Mouse (Mus musculus) forebrain, embryonic 12.5 days (tissue): ENCODE measurements at regions not wholly inside any gene's neighbourhood (a gene's known extent, or its start where the extent isn't known, plus 50 kb on each side); places are given as distances from the start of the nearest gene placed in this dataset.

ENCODE experiments used
- ATAC-seq: fragments of 200-750 bp; cut with Nextera tagmentation; 2 replicates; pipeline ENCODE4 v1.8.0; 2017; ENCODE audit warnings: moderate TSS enrichment; ENCODE audit not compliant: low FRiP score
- H3K27ac ChIP-seq: fragments of 300-500 bp; sonication (generic); 2 replicates; pipeline ENCODE4 v1.5.1; 2016; ENCODE audit warnings: mild to moderate bottlenecking
- H3K27me3 ChIP-seq: fragments of 300-500 bp; sonication (generic); 2 replicates; pipeline ENCODE4 v1.6.1; 2016; ENCODE audit warnings: mild to moderate bottlenecking
- H3K36me3 ChIP-seq: fragments of 300-500 bp; sonication (generic); replicated peaks from 2 replicates; pipeline ENCODE4 v1.6.1; 2016; ENCODE audit warnings: mild to moderate bottlenecking
- H3K4me1 ChIP-seq: fragments of 300-500 bp; sonication (generic); 2 replicates; pipeline ENCODE4 v1.6.1; 2016
- H3K4me2 ChIP-seq: fragments of 300-500 bp; sonication (generic); 2 replicates; pipeline ENCODE4 v1.6.1; 2016; ENCODE audit warnings: mild to moderate bottlenecking, moderate library complexity
- H3K4me3 ChIP-seq: fragments of 300-500 bp; sonication (generic); replicated peaks from 2 replicates; pipeline ENCODE4 v1.5.1; 2016; ENCODE audit warnings: mild to moderate bottlenecking
- H3K9ac ChIP-seq: fragments of 300-500 bp; sonication (generic); 2 replicates; pipeline ENCODE4 v1.6.1; 2016; ENCODE audit warnings: mild to moderate bottlenecking
- H3K9me3 ChIP-seq: fragments of 300-500 bp; sonication (generic); 2 replicates; pipeline ENCODE4 v1.6.1; 2016
- WGBS: fragments of 180-500 bp; shearing (Covaris S2); methylation state at CpG from one replicate; pipeline ENCODE4 v1.1.7; 2016; 5-methylcytosine and 5-hydroxymethylcytosine counted together

- 78% methylated on average over 5 of the region's 5 CpGs for WGBS
- H3K4me1 ChIP-seq, result no peaks in the 10 kb centered on the region
- no peak for ATAC-seq
- H3K36me3 ChIP-seq, result no peaks in the 10 kb centered on the region
- no peaks in the 10 kb centered on the region for H3K27me3 ChIP-seq
- H3K9me3 ChIP-seq, result no peaks in the 10 kb centered on the region
- H3K4me2 ChIP-seq, result no peak overlapping the region
- no peak overlapping the region for H3K27ac ChIP-seq
- no peak overlapping the region for H3K4me3 ChIP-seq
- H3K9ac ChIP-seq, result no peak overlapping the region
Observed at GRCm38 (mm10) chr13:80798863-80799817, 84.0 kb upstream of the Arrdc3 start.

- Histone ChIP-seq H3K4me3 (no peak overlapping the region), H3K9me3 (no peaks in the 10 kb centered on the region), H3K36me3 (no peaks in the 10 kb centered on the region), H3K27ac (no peak overlapping the region), H3K4me2 (no peak overlapping the region), H3K4me1 (no peaks in the 10 kb centered on the region), H3K9ac (no peak overlapping the region), H3K27me3 (no peaks in the 10 kb centered on the region)
- WGBS, result 29% methylated on average over 2 of the region's 2 CpGs
- peak; percentile 79; the same call in 1 of the 2 replicates for ATAC-seq
Observed at GRCm38 (mm10) chr13:80806172-80806571, 77.0 kb upstream of the Arrdc3 start.

DNA sequence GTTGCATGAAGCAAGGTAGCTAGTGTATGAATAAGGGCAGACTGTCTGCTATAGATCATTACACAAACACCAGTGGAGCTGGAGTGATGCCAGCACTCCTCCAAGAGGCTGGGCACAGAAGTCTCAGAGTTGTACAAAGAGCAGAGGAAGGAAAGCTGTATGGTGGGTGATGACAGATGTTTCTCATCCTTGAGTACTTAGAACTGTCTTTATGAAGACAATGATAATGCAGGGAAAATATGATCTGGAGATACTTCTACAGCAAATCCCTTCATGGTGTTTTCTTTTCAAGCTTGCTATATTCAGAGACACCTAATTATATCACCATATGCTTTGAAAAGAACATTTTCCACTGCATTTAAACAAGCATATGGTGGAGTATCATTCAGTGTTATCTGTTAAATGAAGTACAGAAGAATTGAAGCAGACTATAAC lies 56.1 kb upstream of the Arrdc3 start:
- Histone ChIP-seq H3K27me3 (no peaks in the 10 kb centered on the region), H3K4me3 (no peak overlapping the region), H3K9me3 (no peaks in the 10 kb centered on the region), H3K4me2 (no peak overlapping the region), H3K4me1 (no peaks in the 10 kb centered on the region), H3K36me3 (no peaks in the 10 kb centered on the region), H3K27ac (no peak overlapping the region), H3K9ac (no peak overlapping the region)
- peak; percentile 53; the same call in 1 of the 2 replicates for ATAC-seq
